Mouse (Mus musculus) hindbrain, embryonic 14.5 days (tissue): Measurements from ENCODE around the gene Ly6g6f. TPM values are rescaled to one million over a fixed set of nuclear protein-coding genes. Genes with fewer than 3 reads are reported as not detected.

Experiments used
- polyA plus RNA-seq: library from polyadenylated mRNA; unstranded; fragments of >200 nt; fragmentation: Nextera tagmentation; extraction: Ambion mirVana; gene quantifications from 2 replicates; pipeline ENCODE4 v1.2.1, GENCODE M21; 2014

Ly6g6f gene
- polyA plus RNA-seq, 1 experiment from 2014 or later, result 0.23 TPM

Other genes with a start within 250 kb of the Ly6g6f start
- gene Stk19, start 248.7 kb downstream of the Ly6g6f start, polyA plus RNA-seq, result 25.9 and 28.8 TPM in 2 replicates
- gene Dxo, start 248.6 kb downstream of the Ly6g6f start, polyA plus RNA-seq, result 54.4 and 61.9 TPM in 2 replicates
- gene Skiv2l, start 235.4 kb downstream of the Ly6g6f start, polyA plus RNA-seq, result 49.6 and 51.2 TPM in 2 replicates
- gene Nelfe, start 235.2 kb downstream of the Ly6g6f start, polyA plus RNA-seq, result 73.7 and 74.0 TPM in 2 replicates
- gene Cfb, start 223.1 kb downstream of the Ly6g6f start, polyA plus RNA-seq, result 2.2 and 2.3 TPM in 2 replicates
- 3.0 and 3.3 TPM in 2 replicates for gene Zbtb12, start 206.1 kb downstream of the Ly6g6f start, polyA plus RNA-seq
- gene Gm20547, start 203.6 kb downstream of the Ly6g6f start, polyA plus RNA-seq, result not detected in 2 replicates
- gene C2, start 187.3 kb downstream of the Ly6g6f start, polyA plus RNA-seq, result 1.2 and 1.8 TPM in 2 replicates
- gene Ehmt2, start 187.1 kb downstream of the Ly6g6f start, polyA plus RNA-seq, result 72.6 and 82.1 TPM in 2 replicates
- 0.11 and 0.12 TPM in 2 replicates for gene Slc44a4, start 171.1 kb downstream of the Ly6g6f start, polyA plus RNA-seq
- 26.9 and 27.2 TPM in 2 replicates for gene Neu1, start 154.4 kb downstream of the Ly6g6f start, polyA plus RNA-seq
- gene Hspa1b, start 126.4 kb downstream of the Ly6g6f start, polyA plus RNA-seq, result 0.34 and 0.56 TPM in 2 replicates
- not detected in 2 replicates for gene Gm20481, start 115.7 kb downstream of the Ly6g6f start, polyA plus RNA-seq
- 7.5 and 11.6 TPM in 2 replicates for gene Hspa1a, start 113.5 kb downstream of the Ly6g6f start, polyA plus RNA-seq
- 1.9 TPM in 2 replicates for gene Hspa1l, start 112.9 kb downstream of the Ly6g6f start, polyA plus RNA-seq
- gene Lsm2, start 103.7 kb downstream of the Ly6g6f start, polyA plus RNA-seq, result 92.9 and 97.8 TPM in 2 replicates
- 51.0 and 51.6 TPM in 2 replicates for gene Vars, start 84.6 kb downstream of the Ly6g6f start, polyA plus RNA-seq
- gene Vwa7, start 69.0 kb downstream of the Ly6g6f start, polyA plus RNA-seq, result 0.13 and 0.16 TPM in 2 replicates
- 1.4 and 1.7 TPM in 2 replicates for gene Sapcd1, start 57.6 kb downstream of the Ly6g6f start, polyA plus RNA-seq
- gene Msh5, start 38.9 kb downstream of the Ly6g6f start, polyA plus RNA-seq, result 1.5 and 2.4 TPM in 2 replicates
- gene Clic1, start 35.6 kb downstream of the Ly6g6f start, polyA plus RNA-seq, result 23.8 and 24.7 TPM in 2 replicates
- 295 and 328 TPM in 2 replicates for gene Ddah2, start 26.6 kb downstream of the Ly6g6f start, polyA plus RNA-seq
- gene Ly6g6c, start 20.2 kb downstream of the Ly6g6f start, polyA plus RNA-seq, result not detected in 2 replicates
- 0.21 and 0.42 TPM in 2 replicates for gene Mpig6b, start 19.4 kb downstream of the Ly6g6f start, polyA plus RNA-seq
- not detected in 2 replicates for gene Ly6g6e, start 8.7 kb downstream of the Ly6g6f start, polyA plus RNA-seq
- 0.82 and 0.94 TPM in 2 replicates for gene Ly6g6d, start 7.5 kb downstream of the Ly6g6f start, polyA plus RNA-seq
- gene Abhd16a, start 3.7 kb upstream of the Ly6g6f start, polyA plus RNA-seq, result 86.8 and 89.1 TPM in 2 replicates
- gene Ly6g5c, start 22.7 kb upstream of the Ly6g6f start, polyA plus RNA-seq, result not detected in 2 replicates
- 0.44 and 1.0 TPM in 2 replicates for gene Ly6g5b, start 29.8 kb upstream of the Ly6g6f start, polyA plus RNA-seq
- 21.9 and 22.0 TPM in 2 replicates for gene Gpank1, start 35.8 kb upstream of the Ly6g6f start, polyA plus RNA-seq
- 321 and 339 TPM in 2 replicates for gene Csnk2b, start 36.4 kb upstream of the Ly6g6f start, polyA plus RNA-seq
- 6.0 and 6.2 TPM in 2 replicates for gene D17H6S53E, start 40.8 kb upstream of the Ly6g6f start, polyA plus RNA-seq
- gene Apom, start 46.4 kb upstream of the Ly6g6f start, polyA plus RNA-seq, result 0.39 TPM in 1 of 2 replicates, not detected in the other
- 90.2 and 98.2 TPM in 2 replicates for gene Bag6, start 49.6 kb upstream of the Ly6g6f start, polyA plus RNA-seq
- gene Prrc2a, start 79.3 kb upstream of the Ly6g6f start, polyA plus RNA-seq, result 152 and 168 TPM in 2 replicates
- 7.8 and 8.7 TPM in 2 replicates for gene Aif1, start 90.5 kb upstream of the Ly6g6f start, polyA plus RNA-seq
- gene Lst1, start 102.8 kb upstream of the Ly6g6f start, polyA plus RNA-seq, result 8.2 and 13.3 TPM in 2 replicates
- 0.29 and 0.39 TPM in 2 replicates for gene Ltb, start 108.8 kb upstream of the Ly6g6f start, polyA plus RNA-seq
- not detected in 2 replicates for gene Tnf, start 116.4 kb upstream of the Ly6g6f start, polyA plus RNA-seq
- 0.23 and 0.55 TPM in 2 replicates for gene Lta, start 119.7 kb upstream of the Ly6g6f start, polyA plus RNA-seq
- gene Gm16181, start 135.2 kb upstream of the Ly6g6f start, polyA plus RNA-seq, result not detected in 2 replicates
- gene Atp6v1g2, start 148.1 kb upstream of the Ly6g6f start, polyA plus RNA-seq, result 122 and 138 TPM in 2 replicates
- gene Nfkbil1, start 150.2 kb upstream of the Ly6g6f start, polyA plus RNA-seq, result 3.5 and 3.8 TPM in 2 replicates
- 341 and 346 TPM in 2 replicates for gene Ddx39b, start 156.1 kb upstream of the Ly6g6f start, polyA plus RNA-seq
- 95.5 and 98.1 TPM in 2 replicates for gene H2-D1, start 177.1 kb upstream of the Ly6g6f start, polyA plus RNA-seq
- 0.25 and 0.27 TPM in 2 replicates for gene H2-Q1, start 234.8 kb upstream of the Ly6g6f start, polyA plus RNA-seq